In the genomic region with DNA sequence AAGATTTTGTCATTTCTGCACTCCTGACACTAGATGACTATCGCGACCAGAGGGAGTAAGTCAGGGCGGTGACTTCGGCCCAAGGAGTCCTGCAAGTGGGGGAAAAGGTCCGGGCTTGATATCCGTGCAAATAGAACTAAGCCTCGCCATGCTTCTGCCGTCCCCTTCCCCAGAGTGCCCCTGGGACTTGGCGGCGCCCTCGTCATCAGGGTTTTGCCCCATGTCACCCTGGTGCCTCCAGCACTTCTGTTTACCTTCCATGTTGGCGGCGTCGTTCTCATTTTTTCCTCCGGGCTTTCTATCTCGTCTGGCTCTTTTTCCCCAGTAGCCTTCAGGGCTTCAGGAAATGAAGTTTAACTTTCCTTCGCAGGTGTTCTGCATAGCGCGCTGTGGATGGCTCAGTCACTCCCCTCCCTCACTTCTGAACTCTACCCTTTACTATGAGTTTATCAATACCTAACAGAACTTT, we compare ENCODE assay signal across 8 mouse cellular contexts. TPM values are rescaled to one million over a fixed set of nuclear protein-coding genes. Genes with fewer than 3 reads are reported as not detected.
A peak's percentile ranks its signal among the peaks of the same experiment; 100 is the strongest.
DNase-seq lines count a peak whose midpoint lies in the region; ATAC-seq lines count a peak whose summit lies in the region.

No protein-coding gene starts in this region.

- peak; percentile 37 for ATAC-seq in erythroid progenitor cell, adult 5-6 weeks (replicated peaks; ENCODE audit: low FRiP score, poor library complexity, severe bottlenecking)
- peak; percentile 20 to 24; a peak in 3 of 4 replicates for ATAC-seq in hematopoietic stem cell, adult 5-6 weeks (replicated peaks in 1 of 2; ENCODE audit: insufficient read depth in 1 of 2, low FRiP score in 2 of 2, low TSS enrichment in 1 of 2, low read depth in 1 of 2, poor library complexity in 2 of 2, severe bottlenecking in 2 of 2)
- no peak for ATAC-seq in limb, embryonic 13.5 days (ENCODE audit: low FRiP score, low read depth)
- no peak for ATAC-seq in midbrain, embryonic 14.5 days (ENCODE audit: low FRiP score, low TSS enrichment)

- peaks cover 23% of the 10 kb centered on the region for H3K4me1 ChIP-seq in limb, embryonic 13.5 days
- H3K4me1 ChIP-seq in midbrain, embryonic 14.5 days (ENCODE audit: control insufficient read depth, insufficient read depth, low read length), result peaks cover 31% of the 10 kb centered on the region

- peak; percentile 10 to 16 for DNase-seq in layer of hippocampus, postnatal 36 days
- no peak for DNase-seq in layer of hippocampus, adult 11-12 months (ENCODE audit: low spot score)
- DNase-seq in brain, adult 2 months (ENCODE audit: low read depth, low spot score), result peak; percentile 18
- peak; percentile 38 for DNase-seq in midbrain, embryonic 14.5 days
- DNase-seq in thymus, adult 18-20 months, result peak; percentile 42 to 49

- H3K27ac ChIP-seq in limb, embryonic 13.5 days, result 0 out of 2 replicates have a peak overlapping the region, but pooled peaks have one; percentile 48
- H3K27ac ChIP-seq in midbrain, embryonic 14.5 days (replicated peaks; ENCODE audit: low read depth, low read length), result no peak overlapping the region

- H3K4me3 ChIP-seq in limb, embryonic 13.5 days, result peak overlapping the region; percentile 96
- peak overlapping the region; percentile 97 for H3K4me3 ChIP-seq in midbrain, embryonic 14.5 days (replicated peaks; ENCODE audit: low read depth, low read length)

- peak overlapping the region; percentile 100 for H3K9ac ChIP-seq in limb, embryonic 13.5 days
- peak overlapping the region; percentile 97 for H3K9ac ChIP-seq in midbrain, embryonic 14.5 days (replicated peaks; ENCODE audit: low read length)

- no peaks in the 10 kb centered on the region for H3K9me3 ChIP-seq in limb, embryonic 13.5 days
- H3K9me3 ChIP-seq in midbrain, embryonic 14.5 days (ENCODE audit: control insufficient read depth, low read length), result no peaks in the 10 kb centered on the region

- H3K4me2 ChIP-seq in limb, embryonic 13.5 days (replicated peaks), result peak overlapping the region; percentile 97
- peak overlapping the region; percentile 98 for H3K4me2 ChIP-seq in midbrain, embryonic 14.5 days (ENCODE audit: low read length)

- under 1% methylated on average over 19 of the region's 19 CpGs for WGBS in limb, embryonic 13.5 days
- WGBS in midbrain, embryonic 14.5 days, result under 1% methylated on average over 19 of the region's 19 CpGs

- no peaks in the 10 kb centered on the region for H3K36me3 ChIP-seq in limb, embryonic 13.5 days
- no peaks in the 10 kb centered on the region for H3K36me3 ChIP-seq in midbrain, embryonic 14.5 days (ENCODE audit: control insufficient read depth, insufficient read depth, low read length)

- no peaks in the 10 kb centered on the region for H3K27me3 ChIP-seq in limb, embryonic 13.5 days
- H3K27me3 ChIP-seq in midbrain, embryonic 14.5 days (ENCODE audit: control insufficient read depth, insufficient read depth, low read length), result no peaks in the 10 kb centered on the region

RNA-seq across cellular contexts. Expression of gene Nipbl, which starts 1.7 kb away (rescaled TPM):
- 10 to 100 TPM; 34.0 to 38.4 TPM for total RNA-seq in layer of hippocampus, postnatal 36 days (2021)
- total RNA-seq in erythroid progenitor cell, adult 5-6 weeks (2015; ENCODE audit: low replicate concordance), result 54.8 and 83.8 TPM in 2 replicates
- 66.6 and 69.1 TPM in 2 replicates for total RNA-seq in erythroid progenitor cell, adult 5-6 weeks (2017; ENCODE audit: low replicate concordance)
- total RNA-seq in hematopoietic stem cell, adult 5-6 weeks (2017), result 58.9 and 64.7 TPM in 2 replicates
- 20.8 and 21.0 TPM in 2 replicates for polyA plus RNA-seq in limb, embryonic 13.5 days (2015; fragmentation: Nextera tagmentation; extraction: Ambion mirVana)
- polyA plus RNA-seq in midbrain, embryonic 14.5 days (2014; fragmentation: Nextera tagmentation; extraction: Ambion mirVana), result 18.9 and 23.3 TPM in 2 replicates

Comparison
In these comparisons a context has a peak if more than half of its experiments do, and no peak if none do; other contexts are left out.
1. ATAC-seq: peak in erythroid progenitor cell, adult 5-6 weeks (single experiment) and hematopoietic stem cell, adult 5-6 weeks (2 of 2); none in limb, embryonic 13.5 days (single experiment) and midbrain, embryonic 14.5 days (single experiment).